Mouse (Mus musculus) embryonic fibroblast, embryonic 13.5 days (primary cell): ENCODE data around the gene Snrpa.

Source experiments
- CTCF ChIP-seq: IDR thresholded peaks from 2 replicates; pipeline ENCODE4 v1.5.1; 2011; ENCODE audit warnings: mild to moderate bottlenecking, control low read depth, low read length, moderate library complexity, borderline replicate concordance; ENCODE audit not compliant: insufficient read depth
- POLR2A ChIP-seq: IDR thresholded peaks from 2 replicates; pipeline ENCODE4 v1.6.1; 2011; ENCODE audit warnings: low read depth, mild to moderate bottlenecking, control low read depth, low read length, moderate library complexity

DNA sequence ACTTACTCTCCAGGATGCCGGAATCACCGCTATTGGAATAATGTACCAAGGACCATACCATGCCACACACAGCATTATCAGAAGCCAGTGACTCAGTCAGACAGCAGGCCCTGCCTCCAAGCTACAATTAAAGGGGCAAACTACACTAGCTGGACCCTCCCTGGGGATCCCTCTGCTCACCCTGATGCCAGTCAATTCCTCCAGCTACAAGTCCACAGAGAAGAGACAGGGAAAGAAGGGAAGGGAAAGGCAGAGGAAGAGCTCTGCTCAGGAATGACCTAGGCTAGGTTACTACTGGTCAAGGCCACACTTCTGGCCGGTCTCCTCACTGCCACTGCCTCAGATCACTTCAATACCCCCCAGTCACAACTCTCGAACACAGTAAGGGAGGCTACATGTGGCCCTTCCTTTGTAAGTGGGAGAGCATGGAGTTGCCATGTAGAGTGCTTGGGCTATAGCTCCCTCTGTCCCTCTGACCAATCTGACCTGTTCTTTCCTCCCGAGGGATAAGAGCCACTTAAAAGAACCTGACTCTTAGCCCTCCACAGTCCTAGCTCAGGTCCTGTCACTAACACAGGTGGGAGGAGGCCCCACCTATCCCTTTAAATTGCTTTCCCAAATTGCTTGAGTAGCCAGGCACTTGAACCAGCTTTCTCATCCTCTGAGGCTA is 33.2 kb downstream of the Snrpa start:
- TF ChIP-seq CTCF: no peak
- no peak for TF ChIP-seq POLR2A
